Mouse (Mus musculus) cerebellum, adult 2 months (tissue): Measurements from ENCODE around the gene Eipr1. TPM values are rescaled to one million over a fixed set of nuclear protein-coding genes. Genes with fewer than 3 reads are reported as not detected.

Experiments
- DNase-seq, 2 experiments: peaks; one replicate each; pipeline ENCODE4 v3.0.0; 2021
- H3K27ac ChIP-seq: fragments of 200-500 bp; 2 replicates; pipeline ENCODE4 v1.5.1; 2012; ENCODE audit warnings: low read length, control low read depth, inconsistent platforms; ENCODE audit not compliant: insufficient read depth
- H3K27me3 ChIP-seq: fragments of 200-500 bp; 2 replicates; pipeline ENCODE4 v1.6.1; 2012; ENCODE audit warnings: inconsistent platforms, mild to moderate bottlenecking, low read length, moderate library complexity; ENCODE audit not compliant: control insufficient read depth, insufficient read depth
- H3K4me1 ChIP-seq: fragments of 200-500 bp; 2 replicates; pipeline ENCODE4 v1.6.1; 2011; ENCODE audit warnings: low read length; ENCODE audit not compliant: control insufficient read depth, insufficient read depth
- H3K4me3 ChIP-seq: fragments of 200-500 bp; replicated peaks from 2 replicates; pipeline ENCODE3; 2011; ENCODE audit warnings: mild to moderate bottlenecking, low read depth, low read length, control low read depth; ENCODE audit not compliant: insufficient read depth
- CTCF ChIP-seq: fragments of 200-500 bp; IDR thresholded peaks from 2 replicates; pipeline ENCODE4 v1.5.1; 2011; ENCODE audit warnings: low read depth, mild to moderate bottlenecking, control low read depth, low read length, moderate library complexity, borderline replicate concordance; ENCODE audit not compliant: insufficient read depth
- POLR2A ChIP-seq: fragments of 200-500 bp; IDR thresholded peaks from 2 replicates; pipeline ENCODE4 v1.6.1; 2011; ENCODE audit warnings: low read length, control low read depth, borderline replicate concordance; ENCODE audit not compliant: insufficient read depth
- WGBS: fragments of 180-500 bp; shearing (Covaris S2); methylation state at CpG from one replicate; pipeline ENCODE4 v1.1.7; 2018; 5-methylcytosine and 5-hydroxymethylcytosine counted together
- polyA plus RNA-seq: library from polyadenylated mRNA; depleted of rRNA; stranded (reverse); fragments of >200 nt; gene quantifications from 2 replicates; pipeline ENCODE4 v1.2.3, GENCODE M21; 2012; rRNA removed

Gene Eipr1
- 40.6 and 42.2 TPM in 2 replicates for polyA plus RNA-seq

DNA sequence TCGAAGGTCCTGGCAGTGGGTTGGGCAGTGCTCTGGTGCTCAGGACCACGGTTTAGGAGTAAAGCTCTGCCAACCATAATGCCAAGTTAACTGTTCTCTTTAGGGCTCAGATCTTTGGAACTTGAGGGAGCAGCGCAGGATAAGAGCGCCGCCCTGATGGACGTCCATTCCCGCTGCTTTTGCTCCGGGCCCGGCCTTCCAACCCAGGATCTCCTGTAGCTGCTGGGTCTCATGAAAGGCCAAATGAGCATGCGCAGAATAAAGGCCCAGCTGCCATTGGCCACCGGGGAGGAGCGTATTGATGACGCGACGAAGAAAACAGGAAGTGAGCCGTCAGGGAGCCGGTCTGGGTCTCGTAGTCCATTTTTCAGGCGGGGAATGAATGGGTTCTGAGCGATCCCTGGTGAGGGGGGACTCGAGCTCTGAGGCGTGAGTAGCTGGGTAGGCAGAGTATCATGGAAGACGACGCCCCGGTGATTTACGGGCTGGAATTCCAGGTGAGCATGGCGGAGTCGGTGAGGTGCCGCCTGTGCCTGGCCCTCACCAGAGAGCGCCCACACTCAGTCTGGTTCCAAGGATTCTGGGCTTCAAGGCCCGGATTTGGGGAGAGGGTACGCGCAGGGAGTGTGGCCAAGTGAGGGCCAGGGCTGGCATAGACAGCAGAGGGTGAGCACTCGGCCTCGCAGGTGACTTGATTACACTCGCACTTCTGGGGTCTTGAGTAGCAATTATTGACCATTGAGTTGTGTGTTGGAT, at the start of gene Eipr1:
Gene Eipr1, plus strand, starts transcription at position 296 of the 756 bp plus-strand sequence.
- H3K27ac ChIP-seq = peak within 1 kb of the TSS; percentile 67
- peak; percentile 86 to 93 for DNase-seq
- H3K4me3 ChIP-seq = peak within 1 kb of the TSS; percentile 95
- 4% methylated on average over 36 of the region's 36 CpGs for WGBS
- TF ChIP-seq CTCF (no peak), POLR2A (peak; percentile 57; the same call in 1 of the 2 replicates)
- H3K27me3 ChIP-seq = no peaks in the 10 kb centered on the region
- H3K4me1 ChIP-seq = peaks cover 10% of the 10 kb centered on the region

DNA sequence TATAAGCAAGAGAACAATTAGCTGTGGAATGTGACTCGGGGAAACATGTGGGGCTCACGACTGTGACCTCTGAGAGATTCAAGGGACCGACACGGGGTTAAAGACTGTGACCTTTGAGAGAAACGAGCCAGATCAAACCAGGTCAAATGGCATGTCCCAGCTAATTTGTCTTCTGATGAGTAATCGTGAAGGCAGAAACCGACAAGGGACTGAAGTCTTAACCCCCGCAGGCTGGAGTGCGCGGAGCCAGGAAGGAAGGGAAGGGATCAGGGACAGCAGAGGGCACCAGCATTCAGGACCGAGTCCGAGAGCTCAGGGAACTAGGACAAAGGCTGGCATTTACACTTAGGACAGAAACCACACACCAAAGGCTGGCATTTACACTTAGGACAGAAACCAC, 47.2 kb upstream of the Eipr1 start:
- Histone ChIP-seq H3K27me3 (no peaks in the 10 kb centered on the region), H3K4me3 (no peak overlapping the region), H3K4me1 (peaks cover 20% of the 10 kb centered on the region), H3K27ac (no peak overlapping the region)
- no peak for DNase-seq
- TF ChIP-seq POLR2A (no peak), CTCF (peak; percentile 21; the same call in 1 of the 2 replicates)
- 42% methylated on average over 12 of the region's 12 CpGs for WGBS

DNA sequence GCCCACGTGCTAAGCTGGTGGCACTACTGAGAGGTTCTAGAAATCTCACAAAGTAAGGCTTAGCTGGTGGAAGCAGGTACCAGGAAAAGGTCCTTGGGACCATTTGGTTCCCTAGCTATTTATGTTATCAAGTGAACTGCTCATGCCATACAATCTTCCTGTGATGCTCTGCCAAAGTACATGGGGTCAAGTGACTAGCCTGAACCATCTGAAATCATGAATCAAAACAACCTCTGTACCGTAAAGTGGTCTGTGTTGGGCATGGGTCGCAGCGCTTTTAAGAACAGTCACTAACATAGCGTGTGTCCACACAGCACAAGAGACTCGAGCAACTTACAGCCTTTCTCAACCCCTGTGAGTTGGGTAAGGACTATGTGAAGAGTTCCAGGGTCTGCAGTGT, 46.4 kb upstream of the Eipr1 start:
- no peak overlapping the region for H3K27ac ChIP-seq
- no peak for DNase-seq
- H3K27me3 ChIP-seq = no peaks in the 10 kb centered on the region
- H3K4me3 ChIP-seq = no peak overlapping the region
- no peak for TF ChIP-seq CTCF
- no peak for TF ChIP-seq POLR2A
- H3K4me1 ChIP-seq = peaks cover 16% of the 10 kb centered on the region
- 90% methylated on average over 6 of the region's 6 CpGs for WGBS

DNA sequence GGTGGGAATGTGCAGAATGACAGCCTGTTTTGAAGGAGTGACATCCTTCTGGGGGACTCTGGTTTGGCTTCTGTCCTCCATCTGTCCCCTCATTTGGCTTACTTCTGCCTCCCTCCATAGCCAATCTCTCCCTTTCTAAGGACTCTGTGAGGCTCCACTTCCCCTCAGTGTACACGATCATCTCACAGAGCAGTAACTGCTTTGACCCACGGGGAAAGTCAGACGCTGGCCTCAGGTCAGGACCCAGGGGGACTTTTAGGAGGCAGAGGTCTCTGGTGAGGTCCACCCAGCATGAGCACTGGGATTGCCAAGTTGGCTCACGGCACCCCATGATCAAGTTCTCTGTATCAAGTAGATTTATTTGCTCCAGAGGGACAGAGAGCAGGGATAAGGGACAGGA, 43.4 kb upstream of the Eipr1 start:
- 63% methylated on average over 4 of the region's 4 CpGs for WGBS
- DNase-seq = no peak
- Histone ChIP-seq H3K27me3 (no peaks in the 10 kb centered on the region), H3K4me1 (peaks cover 5% of the 10 kb centered on the region; the same call in 1 of the 2 replicates), H3K27ac (no peak overlapping the region), H3K4me3 (no peak overlapping the region)
- TF ChIP-seq POLR2A (no peak), CTCF (no peak)

DNA sequence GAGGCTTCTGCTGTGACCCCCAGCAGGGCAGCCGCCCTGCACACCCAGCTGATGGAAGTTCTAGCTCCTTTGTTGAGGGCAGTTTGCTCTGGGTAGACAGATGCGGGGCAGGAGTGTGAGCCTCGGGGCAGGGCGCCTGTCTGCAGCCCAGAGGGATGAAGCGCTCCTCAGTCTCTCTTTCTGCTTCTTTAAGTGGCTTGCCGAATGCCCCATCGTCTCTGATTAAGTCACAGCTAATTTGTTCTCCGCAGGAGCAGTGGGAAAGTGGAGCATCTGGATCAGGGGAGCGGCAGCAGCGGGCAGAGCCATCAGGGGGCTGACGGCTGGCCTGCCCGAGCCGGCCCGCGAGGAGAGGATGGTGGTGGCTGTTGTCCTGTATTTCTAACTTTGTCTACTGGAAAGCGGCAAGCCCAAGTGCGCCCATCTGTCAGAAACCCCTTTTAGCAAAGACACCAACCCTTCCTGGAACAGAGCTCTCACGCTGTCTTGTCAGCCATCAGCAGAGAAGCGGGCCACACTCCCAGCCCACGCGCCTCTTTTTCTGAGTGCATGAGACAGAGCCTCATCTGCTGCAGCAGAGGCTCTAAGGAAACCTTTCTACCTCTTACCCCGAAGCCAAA, 40.9 kb upstream of the Eipr1 start:
- WGBS = 44% methylated on average over 22 of the region's 22 CpGs
- DNase-seq = no peak

DNA sequence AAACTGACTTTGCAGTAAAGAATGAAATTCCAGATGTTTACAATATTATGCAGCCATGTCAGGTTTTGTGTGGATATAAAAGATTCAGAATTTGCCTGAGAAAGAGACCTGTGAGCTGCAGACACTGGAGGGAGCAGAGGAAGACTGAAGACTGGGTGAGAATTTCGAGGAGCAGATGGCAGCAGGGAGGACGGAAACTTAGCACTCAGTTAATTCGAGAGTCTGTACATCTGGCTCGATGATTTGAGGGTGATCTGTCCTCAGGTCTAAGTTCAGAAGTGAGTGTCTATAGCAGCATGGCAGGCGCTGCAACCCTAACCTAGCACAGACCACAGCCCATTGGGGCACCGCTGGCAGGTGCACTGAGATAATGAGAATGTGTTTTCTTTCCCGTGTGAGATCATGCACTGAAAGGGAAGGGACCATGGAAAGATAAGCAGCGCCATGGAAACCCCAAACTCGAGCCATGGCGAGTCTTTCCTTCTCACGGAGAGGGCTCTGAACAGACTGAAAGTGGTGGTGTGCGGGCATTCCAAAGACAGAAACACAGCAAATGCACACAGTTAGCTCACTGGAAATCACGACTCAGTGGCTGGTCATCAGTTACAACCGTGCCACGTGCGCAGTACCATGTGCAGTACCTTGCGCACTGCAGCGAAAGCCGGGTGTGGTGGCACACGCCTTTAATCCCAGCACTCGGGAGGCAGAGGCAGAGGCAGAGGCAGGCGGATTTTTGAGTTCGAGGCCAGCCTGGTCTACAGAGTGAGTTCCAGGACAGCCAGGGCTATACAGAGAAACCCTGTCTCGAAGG, 36.6 kb upstream of the Eipr1 start:
- WGBS = 86% methylated on average over 24 of the region's 24 CpGs
- Histone ChIP-seq H3K4me3 (no peak overlapping the region), H3K27ac (no peak overlapping the region), H3K27me3 (no peaks in the 10 kb centered on the region), H3K4me1 (no peaks in the 10 kb centered on the region)
- TF ChIP-seq POLR2A = no peak
- no peak for DNase-seq

More for the DNA sequence above, 40.9 kb upstream of the Eipr1 start:
- no peaks in the 10 kb centered on the region for H3K4me1 ChIP-seq
- H3K4me3 ChIP-seq = no peak overlapping the region
- no peaks in the 10 kb centered on the region for H3K27me3 ChIP-seq
- H3K27ac ChIP-seq = no peak overlapping the region
- TF ChIP-seq CTCF (no peak), POLR2A (no peak)

DNA sequence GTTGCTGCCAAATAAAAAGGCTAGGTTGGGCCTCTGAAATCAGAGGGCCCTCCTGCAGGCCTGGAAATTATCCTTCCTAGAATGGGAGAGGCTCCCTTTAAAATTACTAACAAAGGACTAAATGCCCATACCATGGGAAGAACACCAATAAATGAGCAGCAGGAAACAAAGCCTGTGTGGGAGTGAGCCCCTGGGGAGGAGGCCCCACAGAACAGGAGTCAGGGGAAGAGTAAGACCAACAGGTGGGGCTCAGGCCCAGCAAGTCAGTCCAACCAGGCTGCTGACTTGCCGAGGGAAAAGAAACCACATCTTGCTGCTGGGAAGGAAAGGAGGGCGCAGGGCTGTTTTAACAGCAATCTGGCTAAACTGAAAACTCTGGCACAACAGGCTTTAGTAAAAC, 34.5 kb upstream of the Eipr1 start:
- no peaks in the 10 kb centered on the region for H3K4me1 ChIP-seq
- no peak overlapping the region for H3K27ac ChIP-seq
- no peak for DNase-seq
- 63% methylated on average over 2 of the region's 2 CpGs for WGBS
- H3K4me3 ChIP-seq = no peak overlapping the region
- no peaks in the 10 kb centered on the region for H3K27me3 ChIP-seq
- TF ChIP-seq CTCF (no peak), POLR2A (no peak)

DNA sequence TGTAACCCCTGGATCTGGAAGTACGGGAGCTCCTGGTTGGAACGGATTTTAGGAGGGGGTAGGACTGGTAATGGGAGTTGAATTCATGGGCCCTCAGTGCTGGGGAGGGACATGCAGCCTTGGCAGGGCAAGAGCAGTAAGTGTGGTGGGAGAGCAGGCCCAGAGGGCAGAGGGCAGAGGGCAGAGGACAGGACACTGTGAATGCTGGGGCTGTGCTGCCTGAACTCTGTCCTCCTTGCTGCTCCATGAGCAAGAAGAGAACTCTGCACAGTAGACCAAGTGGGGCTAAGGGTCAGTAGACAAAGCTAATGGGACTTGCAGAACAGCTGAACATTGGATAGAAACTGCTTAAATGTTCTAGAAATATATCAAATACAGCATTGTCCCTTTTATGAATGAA, 33.5 kb upstream of the Eipr1 start:
- 92% methylated on average over 2 of the region's 2 CpGs for WGBS
- no peak for DNase-seq
- TF ChIP-seq CTCF (no peak), POLR2A (no peak)
- Histone ChIP-seq H3K27ac (no peak overlapping the region), H3K4me3 (no peak overlapping the region), H3K27me3 (no peaks in the 10 kb centered on the region), H3K4me1 (no peaks in the 10 kb centered on the region)
